Mouse (Mus musculus) left cerebral cortex, adult 2 months (tissue): ENCODE results near the gene Smarca5. TPM values are rescaled to one million over a fixed set of nuclear protein-coding genes. Genes with fewer than 3 reads are reported as not detected.
A peak's percentile ranks its signal among the peaks of the same experiment; 100 is the strongest.

Source experiments
- DNase-seq, 2 experiments: peaks; one replicate each; pipeline ENCODE4 v3.0.0; 2021 to 2022; ENCODE audit warnings: low spot score in 2 of 2, mixed read lengths in 1 of 2; ENCODE audit errors: extremely low spot score in 1 of 2
- H3K27ac ChIP-seq: fragments of 200-600 bp; 2 replicates; pipeline ENCODE4 v1.8.1; 2022
- H3K4me3 ChIP-seq: fragments of 200-600 bp; 2 replicates; pipeline ENCODE4 v1.8.1; 2022
- CTCF ChIP-seq: fragments of 200-600 bp; IDR thresholded peaks from 2 replicates; pipeline ENCODE4 v1.8.1; 2022; ENCODE audit warnings: antibody characterized with exemption, mild to moderate bottlenecking, moderate library complexity
- intact Hi-C: fragments of 180-260 bp; cut with DNase I; formaldehyde crosslinking; loops from one replicate; pipeline ENCODE4 v1.15.1; 2025
- total RNA-seq, 2 experiments: library from RNA; stranded (reverse); gene quantifications; 2 replicates each; pipeline ENCODE4 v1.2.3; 2021

Smarca5 gene
- total RNA-seq, 2 experiments from 2014 or later, result 60.7 to 61.0 TPM

DNA sequence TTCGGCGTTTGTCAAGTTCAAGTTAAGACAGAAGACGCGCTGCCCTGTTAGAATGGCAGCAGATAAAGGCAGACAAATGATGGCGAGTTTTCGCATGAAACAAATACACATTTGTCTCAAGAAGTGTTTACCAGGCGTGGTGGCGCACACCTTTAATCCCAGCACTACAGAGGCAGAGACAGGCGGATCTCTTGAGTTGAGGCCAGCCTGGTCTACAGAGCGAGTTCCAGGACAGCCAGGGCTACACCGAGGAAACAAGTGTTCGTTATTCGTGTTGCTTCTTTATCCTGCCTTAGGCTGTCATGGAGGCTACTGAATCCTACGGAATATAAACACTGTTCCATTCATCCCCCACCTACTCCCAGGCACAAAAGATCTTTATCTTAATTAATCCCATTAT lies 635 bp upstream of the Smarca5 start:
- DNase-seq, result no peak
- TF ChIP-seq CTCF, result no peak
- H3K27ac ChIP-seq, result peak overlapping the region; percentile 96
- intact Hi-C loops, result no loop called here
- peak overlapping the region; percentile 93 for H3K4me3 ChIP-seq

DNA sequence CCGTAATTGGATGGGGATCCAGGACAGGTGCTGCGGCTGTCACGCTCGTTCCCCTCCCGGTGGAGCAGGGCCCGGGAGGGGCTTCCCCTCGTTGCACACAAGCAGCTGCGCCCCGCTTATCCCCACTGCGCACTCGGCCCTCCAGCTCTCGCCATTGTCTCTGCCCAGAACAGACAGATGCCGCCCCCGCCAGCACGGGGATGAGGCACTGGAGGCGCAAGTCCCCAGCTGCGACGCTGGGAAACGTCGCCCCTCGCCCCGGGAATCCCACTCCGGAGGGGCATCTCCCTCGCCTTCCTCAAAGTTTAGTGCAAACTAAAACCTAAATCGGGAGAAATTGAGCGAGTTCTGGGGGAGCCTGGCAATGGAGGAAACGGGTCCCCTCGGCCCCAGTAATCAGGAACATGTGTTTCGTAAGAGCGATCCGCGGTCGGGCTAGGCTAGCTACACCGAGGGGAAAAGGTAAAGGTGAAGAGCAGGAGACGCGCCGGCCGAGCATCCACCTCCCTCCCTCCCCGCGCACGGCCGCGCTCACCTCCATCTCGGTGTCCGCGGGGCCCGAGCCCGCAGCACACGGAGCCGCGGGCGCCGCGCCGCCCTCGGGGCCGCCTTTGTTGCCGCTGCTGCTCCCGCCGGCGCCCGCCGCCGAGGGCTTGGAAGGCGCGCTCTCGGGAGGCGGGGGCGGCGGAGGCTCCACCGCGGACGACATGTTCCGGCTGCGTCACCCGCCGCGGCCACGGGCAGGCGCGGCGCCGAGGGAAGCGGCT lies 726 bp downstream of the Smarca5 start:
- intact Hi-C loops, result no loop called here
- no peak for TF ChIP-seq CTCF
- H3K27ac ChIP-seq, result peak overlapping the region; percentile 96
- peak overlapping the region; percentile 93 for H3K4me3 ChIP-seq
- DNase-seq, result peak; percentile 64 to 68

DNA sequence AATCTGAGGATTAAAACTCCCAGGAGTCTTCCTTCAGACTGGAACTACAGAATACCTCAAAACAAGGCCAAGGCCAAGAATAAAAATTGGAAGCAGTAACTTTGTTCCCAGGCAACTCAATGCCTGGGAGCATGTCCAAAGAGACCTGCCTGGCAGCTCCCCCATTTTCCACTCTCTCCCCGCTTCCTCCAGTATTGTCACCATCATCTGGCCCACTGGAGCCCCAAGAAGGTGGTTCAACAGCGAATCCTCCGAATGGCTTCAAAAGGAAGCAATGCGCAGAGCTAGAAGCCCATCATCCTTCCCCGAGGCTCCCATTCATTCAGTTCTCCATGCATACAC lies 1.3 kb downstream of the Smarca5 start:
- Histone ChIP-seq H3K27ac (peak overlapping the region; percentile 96), H3K4me3 (peak overlapping the region; percentile 93)
- intact Hi-C loops, result no loop called here
- TF ChIP-seq CTCF, result no peak
- peak in 1 of 2 experiments; percentile 13 for DNase-seq

DNA sequence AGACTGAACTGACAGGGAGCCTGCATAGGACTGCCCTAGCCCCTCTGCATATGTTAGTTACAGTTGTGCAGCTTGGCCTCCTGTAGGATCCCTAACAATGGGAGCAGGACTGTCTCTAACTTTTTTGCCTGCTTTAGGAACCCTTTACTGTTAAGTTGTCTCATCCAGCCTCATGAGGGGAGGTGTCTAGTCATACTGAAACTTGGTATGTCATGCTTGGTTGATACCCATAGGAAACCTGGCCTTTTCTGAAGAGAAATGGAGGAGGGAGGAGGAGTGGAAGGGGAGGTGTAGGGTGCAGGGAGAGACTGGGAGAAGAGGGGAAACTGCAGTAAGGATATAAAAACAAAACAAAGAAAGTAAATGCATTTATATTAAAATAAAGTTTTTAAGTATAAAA lies 7.0 kb downstream of the Smarca5 start:
- no peak for TF ChIP-seq CTCF
- intact Hi-C loops, result loop anchor here (5.0 kb wide), 1 partner anchor 35 kb away; no protein-coding TSS in a partner anchor
- DNase-seq, result no peak
- H3K27ac ChIP-seq, result no peak overlapping the region
- H3K4me3 ChIP-seq, result no peak overlapping the region

DNA sequence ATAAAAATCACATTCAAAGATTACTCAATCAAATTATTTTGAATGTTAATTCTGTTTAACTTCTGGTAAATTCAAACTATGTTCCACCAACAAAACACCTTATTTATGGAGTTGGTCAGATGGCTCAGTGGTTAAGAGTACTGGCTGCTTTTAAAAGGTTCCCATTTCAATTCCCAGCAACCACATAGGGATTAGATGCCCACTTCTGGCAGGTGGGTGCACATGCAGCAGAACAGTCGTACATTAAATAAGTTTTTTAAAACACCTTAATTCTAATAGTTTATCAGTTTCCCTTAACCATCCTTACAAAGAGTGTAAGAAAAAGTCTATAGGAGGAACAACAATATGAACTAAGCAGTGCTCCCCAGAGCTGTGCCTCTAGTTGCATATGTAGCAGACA lies 24.8 kb downstream of the Smarca5 start:
- intact Hi-C loops, result loop anchor here (5.0 kb wide), 1 partner anchor 1022 kb away; no protein-coding TSS in a partner anchor
- peak; percentile 47 for TF ChIP-seq CTCF
- DNase-seq, result no peak
- Histone ChIP-seq H3K4me3 (no peak overlapping the region), H3K27ac (no peak overlapping the region)

DNA sequence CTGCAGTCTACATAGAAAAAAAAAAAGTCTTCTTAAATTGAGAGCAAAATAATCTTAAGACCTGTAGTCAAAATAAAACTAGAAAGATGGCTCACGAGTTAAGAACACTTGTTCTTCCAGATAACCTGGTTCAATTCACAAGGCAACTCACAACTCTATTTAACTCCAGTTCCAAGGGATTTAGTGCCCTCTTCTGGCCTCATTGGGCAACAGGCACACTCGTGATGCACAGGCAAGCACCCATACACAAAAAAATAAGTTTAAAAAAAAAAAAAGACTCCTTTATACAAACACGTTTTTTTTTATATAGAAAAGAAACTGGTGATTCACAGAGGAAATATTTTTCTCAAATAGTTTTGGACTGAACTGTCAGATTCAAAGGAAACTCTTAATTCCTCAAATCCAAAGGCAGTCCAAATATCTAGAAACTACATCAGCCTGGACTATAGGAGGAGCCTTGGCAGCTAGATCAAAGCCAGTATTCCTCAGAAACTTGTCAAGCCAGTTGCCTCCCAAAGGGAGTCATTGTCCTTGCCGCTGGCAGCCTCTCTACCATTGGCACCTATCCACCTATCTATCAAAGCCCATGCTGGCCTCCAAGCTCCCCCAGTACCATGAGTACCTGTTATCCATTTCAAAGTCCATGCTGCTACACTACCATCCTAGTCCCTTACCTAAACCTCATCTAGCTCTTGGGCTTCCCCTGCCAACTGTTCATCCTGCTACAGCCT lies 28.5 kb downstream of the Smarca5 start:
- DNase-seq, result no peak
- intact Hi-C loops, result loop anchor here (5.0 kb wide), 1 partner anchor 1019 kb away; no protein-coding TSS in a partner anchor
- no peak overlapping the region for H3K4me3 ChIP-seq
- no peak overlapping the region for H3K27ac ChIP-seq
- peak; percentile 34 for TF ChIP-seq CTCF

DNA sequence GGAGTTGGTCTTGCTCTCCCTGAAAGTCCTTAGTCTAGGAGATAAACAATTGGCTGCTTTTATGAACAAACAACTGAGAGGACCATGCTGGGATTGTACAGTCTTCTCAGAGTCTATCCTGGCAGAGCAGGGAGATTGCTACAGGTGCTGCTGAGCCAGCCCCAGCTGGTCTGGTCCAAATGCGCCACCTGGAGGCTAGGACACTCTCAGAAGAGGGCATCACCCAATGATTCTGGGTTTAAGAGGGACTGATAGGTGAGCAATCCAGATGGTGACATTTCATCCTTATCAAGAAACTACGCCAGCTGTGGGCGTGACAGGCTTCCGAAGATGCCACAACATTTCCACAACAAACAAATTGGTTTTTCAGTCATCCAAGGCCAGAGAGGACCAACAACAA lies 51.2 kb downstream of the Smarca5 start:
- Histone ChIP-seq H3K4me3 (no peak overlapping the region), H3K27ac (no peak overlapping the region)
- intact Hi-C loops, result loop anchor here (1.0 to 5.0 kb wide), 2 partner anchors 195 to 956 kb away; partner anchors contain the start of gene Gypa
- DNase-seq, result peak; percentile 57 to 66
- TF ChIP-seq CTCF, result peak; percentile 71

DNA sequence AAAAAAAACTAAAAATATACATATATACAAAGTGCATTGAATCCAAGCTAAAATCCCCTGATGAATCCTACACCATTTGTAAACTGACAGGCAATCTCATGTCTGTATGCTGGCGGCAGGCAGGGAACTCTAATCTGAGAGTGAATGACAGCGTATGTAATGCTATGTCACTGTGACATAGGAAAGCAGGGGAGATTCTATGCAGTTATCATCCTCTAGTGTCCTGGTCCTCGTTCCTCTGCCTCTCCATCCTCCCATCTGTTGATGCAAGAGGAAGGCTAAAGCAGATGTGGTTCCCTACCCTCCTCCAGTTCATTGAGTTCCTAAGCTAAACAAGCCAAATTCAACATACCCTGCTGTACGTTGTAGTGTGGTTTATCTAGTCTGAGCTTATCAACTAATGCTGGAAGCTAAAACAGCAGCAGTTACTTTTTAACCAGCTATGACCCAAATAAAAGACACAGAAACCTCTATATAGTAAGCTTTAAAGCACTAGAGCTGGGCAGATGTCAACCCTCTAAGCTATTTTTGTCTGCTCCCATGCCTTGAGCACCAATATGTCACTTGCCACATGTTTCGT lies 55.5 kb downstream of the Smarca5 start:
- no peak for TF ChIP-seq CTCF
- DNase-seq, result no peak
- H3K4me3 ChIP-seq, result no peak overlapping the region
- H3K27ac ChIP-seq, result no peak overlapping the region
- intact Hi-C loops, result no loop called here

DNA sequence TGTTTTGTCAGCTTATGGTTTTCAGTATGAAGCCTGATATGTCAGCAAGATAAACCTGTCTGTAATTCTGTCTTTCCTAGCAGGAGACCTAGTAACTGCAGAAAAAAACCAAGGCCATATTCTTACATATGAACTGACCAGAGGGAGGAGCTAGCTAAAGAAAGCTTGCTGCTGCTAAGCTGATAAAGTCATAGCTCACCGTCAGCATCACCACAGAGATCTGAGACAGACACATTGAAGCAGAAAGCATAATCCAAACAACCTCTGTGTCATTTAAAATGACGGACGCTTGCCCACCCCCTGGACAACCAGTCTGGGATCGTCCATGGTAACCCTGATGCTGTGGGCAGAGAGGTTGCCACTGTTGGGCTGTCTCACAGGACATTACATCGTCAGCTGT lies 56.7 kb downstream of the Smarca5 start:
- intact Hi-C loops, result no loop called here
- TF ChIP-seq CTCF, result no peak
- DNase-seq, result no peak
- Histone ChIP-seq H3K4me3 (no peak overlapping the region), H3K27ac (no peak overlapping the region)

DNA sequence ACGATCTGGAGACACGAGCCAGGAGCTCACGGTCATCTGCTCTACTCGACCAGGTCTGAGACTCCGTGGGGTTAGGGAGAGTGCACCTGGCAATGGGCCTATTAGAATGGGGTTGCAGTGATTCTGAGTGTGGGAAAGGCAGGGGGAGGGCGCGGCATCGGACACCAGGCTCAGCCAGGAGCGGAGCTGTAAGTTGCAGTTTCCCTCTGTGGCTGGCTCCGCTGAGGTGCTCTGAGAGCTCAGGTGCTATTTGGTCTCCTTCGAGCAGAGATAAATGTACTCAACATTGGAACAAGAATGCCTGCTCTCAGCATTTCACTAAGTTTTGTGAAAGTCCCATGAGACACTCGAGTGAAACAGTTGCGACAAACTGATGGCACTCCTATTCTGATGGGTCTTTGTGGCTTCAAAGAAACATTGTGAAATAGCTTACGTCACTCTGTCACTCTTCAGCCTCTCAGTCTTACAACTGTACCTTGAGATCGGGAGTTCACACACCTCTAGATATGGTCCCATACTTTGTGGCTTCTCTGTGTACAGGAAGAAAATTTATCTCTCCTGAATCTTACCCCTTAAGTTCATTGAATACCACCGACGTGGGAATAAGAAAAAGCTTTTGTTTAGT lies 69.9 kb downstream of the Smarca5 start:
- intact Hi-C loops, result no loop called here
- no peak for DNase-seq
- TF ChIP-seq CTCF, result no peak
- Histone ChIP-seq H3K4me3 (no peak overlapping the region), H3K27ac (no peak overlapping the region)

DNA sequence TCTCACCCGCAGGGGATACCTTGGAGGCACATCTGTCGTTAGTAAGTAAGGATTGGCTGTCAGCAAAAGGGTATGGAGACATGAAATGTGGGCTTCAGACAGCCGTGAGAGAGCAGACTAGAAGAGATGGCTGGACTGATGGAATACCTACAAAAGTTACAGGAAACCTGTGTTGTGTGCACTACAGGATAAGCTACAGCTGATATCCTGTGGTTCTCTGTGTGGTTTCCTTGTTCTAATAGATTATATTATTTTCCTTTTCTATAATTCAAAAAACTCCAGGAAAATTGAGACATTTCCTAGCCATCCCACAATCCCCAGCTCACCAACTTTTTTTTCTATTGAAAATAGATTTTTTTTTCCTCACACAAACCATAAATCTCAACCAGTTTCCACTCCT lies 75.8 kb downstream of the Smarca5 start:
- Histone ChIP-seq H3K4me3 (no peak overlapping the region), H3K27ac (no peak overlapping the region)
- intact Hi-C loops, result no loop called here
- DNase-seq, result no peak
- no peak for TF ChIP-seq CTCF

DNA sequence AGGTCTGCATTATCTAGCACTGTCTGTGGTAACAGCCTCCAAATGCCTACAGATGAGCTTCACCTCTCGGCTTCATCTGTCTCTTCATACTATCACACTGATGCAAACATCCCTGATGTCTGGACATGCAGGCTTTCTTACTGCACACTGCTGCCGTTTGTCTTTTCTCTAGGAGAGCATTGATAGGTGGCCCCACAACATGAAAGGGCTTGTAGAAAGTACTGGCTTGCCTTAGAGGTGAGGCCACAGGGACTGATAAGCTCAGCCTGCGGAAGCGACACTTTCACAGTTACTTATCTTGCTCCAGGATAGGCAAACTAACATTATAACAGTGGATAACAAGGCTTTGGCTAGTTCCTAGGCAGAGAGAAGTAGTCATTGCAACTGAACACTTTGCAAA lies 78.2 kb downstream of the Smarca5 start:
- no peak for TF ChIP-seq CTCF
- H3K4me3 ChIP-seq, result no peak overlapping the region
- H3K27ac ChIP-seq, result no peak overlapping the region
- intact Hi-C loops, result no loop called here
- DNase-seq, result no peak
